Mouse (Mus musculus) thymus, adult 2 months (tissue): ENCODE measurements around the gene Pja2. TPM values are rescaled to one million over a fixed set of nuclear protein-coding genes. Genes with fewer than 3 reads are reported as not detected.

Source experiments
- DNase-seq: peaks from one replicate; pipeline ENCODE4 v3.0.0; 2021
- H3K27ac ChIP-seq: fragments of 200-500 bp; 2 replicates; pipeline ENCODE4 v1.5.1; 2012; ENCODE audit warnings: low read length, control low read depth; ENCODE audit not compliant: control insufficient read depth, insufficient read depth
- H3K27me3 ChIP-seq: fragments of 200-500 bp; 2 replicates; pipeline ENCODE4 v1.6.1; 2012; ENCODE audit warnings: mild to moderate bottlenecking, low read length, moderate library complexity, mixed read lengths; ENCODE audit not compliant: control insufficient read depth, insufficient read depth
- H3K36me3 ChIP-seq: fragments of 200-500 bp; 2 replicates; pipeline ENCODE4 v1.6.1; 2012; ENCODE audit warnings: mild to moderate bottlenecking, low read length, moderate library complexity; ENCODE audit not compliant: control insufficient read depth, insufficient read depth
- H3K4me1 ChIP-seq: fragments of 200-500 bp; replicated peaks from 2 replicates; pipeline ENCODE4 v1.6.1; 2012; ENCODE audit warnings: low read length; ENCODE audit not compliant: control insufficient read depth, insufficient read depth
- H3K4me3 ChIP-seq: fragments of 200-500 bp; 2 replicates; pipeline ENCODE4 v1.5.1; 2012; ENCODE audit warnings: mild to moderate bottlenecking, low read length, control low read depth, moderate library complexity; ENCODE audit not compliant: control insufficient read depth, insufficient read depth
- CTCF ChIP-seq: fragments of 200-500 bp; IDR thresholded peaks from 2 replicates; pipeline ENCODE4 v1.5.1; 2012; ENCODE audit warnings: mild to moderate bottlenecking, control low read depth, low read length, moderate library complexity, borderline replicate concordance; ENCODE audit not compliant: control insufficient read depth, poor library complexity, insufficient read depth; ENCODE audit errors: extremely low read depth
- POLR2A ChIP-seq: fragments of 200-500 bp; IDR thresholded peaks from 2 replicates; pipeline ENCODE4 v1.6.1; 2012; ENCODE audit warnings: mild to moderate bottlenecking, low read length, control low read depth, moderate library complexity; ENCODE audit not compliant: control insufficient read depth, poor library complexity, insufficient read depth; ENCODE audit errors: extremely low read depth
- WGBS: fragments of 180-500 bp; shearing (Covaris S2); methylation state at CpG from one replicate; pipeline ENCODE4 v1.1.7; 2018; 5-methylcytosine and 5-hydroxymethylcytosine counted together
- polyA plus RNA-seq: library from polyadenylated mRNA; depleted of rRNA; stranded (reverse); fragments of >200 nt; gene quantifications from 2 replicates; pipeline ENCODE4 v1.2.3, GENCODE M21; 2012

The Pja2 gene
- polyA plus RNA-seq, 1 experiment = 10.5 TPM

GRCm38 (mm10) chr17:64346135-64346534, 14.4 kb upstream of the Pja2 start:
- DNase-seq = no peak
- Histone ChIP-seq H3K27ac (no peak overlapping the region), H3K36me3 (no peaks in the 10 kb centered on the region), H3K4me3 (no peak overlapping the region), H3K4me1 (no peaks in the 10 kb centered on the region), H3K27me3 (no peaks in the 10 kb centered on the region)
- WGBS = 88% methylated on average over 17 of the region's 17 CpGs
- TF ChIP-seq POLR2A (no peak), CTCF (no peak)

- Histone ChIP-seq H3K4me3 (no peak overlapping the region), H3K4me1 (no peaks in the 10 kb centered on the region), H3K36me3 (no peaks in the 10 kb centered on the region), H3K27me3 (no peaks in the 10 kb centered on the region), H3K27ac (no peak overlapping the region)
- TF ChIP-seq POLR2A (no peak), CTCF (no peak)
- no peak for DNase-seq
- 96% methylated on average over 7 of the region's 7 CpGs for WGBS
Measured at GRCm38 (mm10) chr17:64344576-64345172, 13.0 kb upstream of the Pja2 start.

DNA sequence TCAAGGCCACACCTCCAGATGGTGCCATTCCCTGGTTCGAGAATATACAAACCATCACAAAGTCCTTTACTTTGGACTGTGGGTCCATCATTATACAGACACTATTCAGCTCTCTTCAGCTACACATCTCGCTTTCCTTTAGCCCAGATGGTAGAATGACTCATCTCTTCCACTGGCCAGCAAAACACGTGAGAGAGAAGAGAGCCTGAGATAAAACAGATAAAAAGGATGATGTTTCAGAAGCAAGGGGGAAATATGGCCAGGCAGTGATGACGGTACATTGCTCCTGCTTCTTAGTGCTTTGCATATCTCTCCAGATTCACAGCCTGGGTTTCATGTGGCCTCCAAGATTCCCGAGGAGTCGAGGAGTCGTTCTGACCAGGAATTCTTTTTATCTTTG, 10.0 kb upstream of the Pja2 start:
- Histone ChIP-seq H3K27ac (no peak overlapping the region), H3K27me3 (no peaks in the 10 kb centered on the region), H3K4me1 (no peaks in the 10 kb centered on the region), H3K36me3 (no peaks in the 10 kb centered on the region), H3K4me3 (no peak overlapping the region)
- no peak for TF ChIP-seq CTCF
- TF ChIP-seq POLR2A = no peak
- 80% methylated on average over 7 of the region's 7 CpGs for WGBS
- DNase-seq = no peak

DNA sequence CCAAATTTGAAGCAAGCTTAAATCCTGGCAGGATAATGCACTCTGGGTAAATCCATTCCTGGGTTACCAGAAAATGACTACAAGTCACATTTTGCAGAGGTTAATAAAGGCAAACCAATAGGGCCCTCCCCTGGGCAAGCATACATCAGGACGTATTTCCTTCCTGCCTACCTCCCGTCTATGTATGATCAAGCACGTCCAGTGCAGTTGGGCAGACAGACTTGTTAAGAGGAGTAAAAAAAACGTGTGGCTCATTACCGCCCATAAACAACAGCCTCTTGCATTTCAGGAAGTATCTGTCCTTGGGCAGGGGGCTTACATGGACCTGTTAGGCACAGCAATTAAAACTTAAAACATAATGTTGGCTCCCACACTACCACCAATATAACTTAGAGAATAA, 8.0 kb upstream of the Pja2 start:
- Histone ChIP-seq H3K27me3 (no peaks in the 10 kb centered on the region), H3K4me3 (no peak overlapping the region), H3K27ac (no peak overlapping the region), H3K4me1 (no peaks in the 10 kb centered on the region), H3K36me3 (no peaks in the 10 kb centered on the region)
- no peak for TF ChIP-seq CTCF
- TF ChIP-seq POLR2A = no peak
- no peak for DNase-seq
- 43% methylated on average over 5 of the region's 5 CpGs for WGBS

DNA sequence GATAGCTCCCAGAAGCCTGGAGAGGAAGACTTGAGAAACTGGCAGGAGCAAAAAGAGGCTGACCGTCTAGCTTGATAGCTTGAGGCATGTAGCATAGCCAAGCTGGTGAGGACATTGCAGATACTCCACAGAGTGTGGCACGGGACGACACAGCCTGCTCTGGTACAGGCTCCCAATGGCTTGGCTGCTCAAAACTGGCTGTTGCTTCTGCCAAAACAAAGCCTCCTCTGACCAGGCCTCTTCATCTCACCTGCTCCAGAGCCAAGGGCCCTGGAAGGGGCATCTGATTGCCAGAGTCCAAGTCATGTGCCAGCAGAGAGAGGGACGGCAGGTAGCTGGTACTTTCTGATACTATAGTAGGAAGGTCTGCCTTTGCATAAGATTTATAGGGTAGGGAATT, 5.5 kb upstream of the Pja2 start:
- no peak overlapping the region for H3K4me3 ChIP-seq
- DNase-seq = no peak
- 98% methylated on average over 4 of the region's 4 CpGs for WGBS

DNA sequence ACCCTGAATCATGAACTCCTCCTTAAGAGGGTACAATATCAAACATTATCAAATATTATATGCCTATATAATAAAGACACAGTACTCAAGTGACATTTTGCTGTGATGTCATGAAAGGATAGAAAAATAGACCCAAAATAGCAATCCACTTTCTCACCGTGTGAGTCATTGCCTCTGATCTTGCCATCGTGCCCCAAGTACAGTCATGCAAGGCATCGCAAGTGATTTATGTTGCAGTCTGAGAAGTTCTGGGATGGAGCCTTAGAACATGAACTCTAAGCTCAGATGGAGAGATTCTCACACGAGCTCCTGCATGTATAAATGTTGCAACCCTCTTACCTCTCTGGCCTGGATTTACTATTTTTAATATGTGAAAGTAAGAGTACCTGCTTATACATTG, 2.2 kb upstream of the Pja2 start:
- Histone ChIP-seq H3K4me3 (no peak overlapping the region), H3K4me1 (no peaks in the 10 kb centered on the region), H3K27me3 (no peaks in the 10 kb centered on the region), H3K27ac (no peak overlapping the region), H3K36me3 (no peaks in the 10 kb centered on the region)
- TF ChIP-seq POLR2A (no peak), CTCF (no peak)
- 88% methylated on average over 4 of the region's 4 CpGs for WGBS
- no peak for DNase-seq

More for the DNA sequence above, 5.5 kb upstream of the Pja2 start:
- Histone ChIP-seq H3K36me3 (no peaks in the 10 kb centered on the region), H3K27me3 (no peaks in the 10 kb centered on the region), H3K27ac (no peak overlapping the region), H3K4me1 (no peaks in the 10 kb centered on the region)
- no peak for TF ChIP-seq CTCF
- no peak for TF ChIP-seq POLR2A

DNA sequence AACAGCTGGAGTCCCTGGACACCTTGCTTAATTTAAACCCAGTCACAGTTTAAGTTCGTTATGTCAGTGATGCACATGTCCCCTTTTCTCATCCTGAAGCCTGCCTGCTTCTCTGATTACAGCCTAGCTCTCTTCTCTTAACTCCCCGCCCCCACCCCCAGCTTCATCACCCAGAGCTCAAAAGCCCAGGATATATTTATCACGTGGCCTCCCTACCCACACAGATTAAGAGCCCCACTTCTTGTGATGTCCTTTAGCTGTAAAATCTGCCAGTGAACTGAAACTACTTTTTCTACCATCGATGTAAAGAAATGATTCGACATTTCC, 1.0 kb upstream of the Pja2 start:
- TF ChIP-seq POLR2A = no peak
- no peak for TF ChIP-seq CTCF
- Histone ChIP-seq H3K27me3 (no peaks in the 10 kb centered on the region), H3K27ac (no peak overlapping the region), H3K4me3 (no peak overlapping the region; the same call in 1 of the 2 replicates), H3K4me1 (no peaks in the 10 kb centered on the region), H3K36me3 (no peaks in the 10 kb centered on the region)
- WGBS = 8% methylated on average over 5 of the region's 5 CpGs
- DNase-seq = no peak

- Histone ChIP-seq H3K4me1 (no peaks in the 10 kb centered on the region), H3K27me3 (no peaks in the 10 kb centered on the region), H3K4me3 (peak overlapping the region; percentile 81), H3K27ac (peak overlapping the region; percentile 30; the same call in 1 of the 2 replicates), H3K36me3 (no peaks in the 10 kb centered on the region)
- TF ChIP-seq POLR2A (peak; percentile 36; the same call in 1 of the 2 replicates), CTCF (no peak)
- no peak for DNase-seq
- WGBS = under 1% methylated on average over 62 of the region's 62 CpGs
Measured at GRCm38 (mm10) chr17:64331291-64331897, 322 bp downstream of the Pja2 start.
